Mouse (Mus musculus): Measurements from ENCODE around the gene Scfd2.
A peak's percentile ranks its signal among the peaks of the same experiment; 100 is the strongest.

DNA sequence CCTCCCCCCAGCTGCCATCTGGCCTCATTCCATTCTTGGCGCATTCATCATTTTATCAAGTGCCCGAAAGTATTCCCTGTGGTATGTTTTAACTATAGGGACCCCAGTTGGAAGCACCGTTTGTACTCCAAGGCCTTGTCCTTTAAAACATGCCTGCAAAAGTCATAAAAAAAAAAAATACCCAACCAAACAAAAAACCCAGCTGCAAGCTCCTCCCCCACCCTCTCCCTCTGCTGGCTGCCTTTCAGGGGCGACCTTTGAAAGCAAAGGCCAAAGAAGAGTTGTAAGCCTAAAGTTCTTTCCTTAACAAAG is 335.3 kb downstream of the Scfd2 start:
- TF ChIP-seq CTCF (IDR thresholded peaks at IDR 0.05; ENCODE audit: low read depth) (peak; percentile 29), EP300 (IDR thresholded peaks at IDR 0.05; ENCODE audit: low read depth) (no peak)

Data from liver, postnatal 0 days (tissue).